Mouse (Mus musculus) spleen, embryonic (tissue): ENCODE measurements around the gene Nfatc4.

Experiments
- CTCF ChIA-PET: fragments of 350-600 bp; sonication (Branson Sonifier 250); formaldehyde crosslinking; loops from one replicate; lab custom pipeline; 2022; lab: Charles Lee

The Nfatc4 gene

DNA sequence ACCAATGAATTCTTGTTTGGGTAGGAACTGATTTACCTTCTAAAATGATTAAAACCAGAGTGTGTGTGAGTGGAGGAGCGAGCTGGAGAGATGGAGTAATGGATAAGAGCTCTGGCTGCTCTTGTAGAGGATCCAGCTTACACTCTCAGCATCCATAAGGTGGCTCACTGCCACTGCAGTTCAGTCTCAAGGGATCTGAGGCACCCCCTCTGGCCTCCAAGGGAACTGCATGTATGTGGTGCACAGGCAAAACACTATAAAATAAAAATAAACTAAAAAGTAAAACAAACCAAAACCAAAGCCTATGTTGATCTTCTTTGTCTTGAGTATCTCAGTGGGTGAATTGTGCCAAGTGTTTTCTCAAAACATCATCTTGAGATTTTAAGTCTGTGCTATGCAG lies 56.7 kb downstream of the Nfatc4 start:
- CTCF ChIA-PET = interaction anchor here (0.6 kb wide), 1 partner anchor 32 kb away, joined by 4 read pairs; no protein-coding TSS in a partner anchor

DNA sequence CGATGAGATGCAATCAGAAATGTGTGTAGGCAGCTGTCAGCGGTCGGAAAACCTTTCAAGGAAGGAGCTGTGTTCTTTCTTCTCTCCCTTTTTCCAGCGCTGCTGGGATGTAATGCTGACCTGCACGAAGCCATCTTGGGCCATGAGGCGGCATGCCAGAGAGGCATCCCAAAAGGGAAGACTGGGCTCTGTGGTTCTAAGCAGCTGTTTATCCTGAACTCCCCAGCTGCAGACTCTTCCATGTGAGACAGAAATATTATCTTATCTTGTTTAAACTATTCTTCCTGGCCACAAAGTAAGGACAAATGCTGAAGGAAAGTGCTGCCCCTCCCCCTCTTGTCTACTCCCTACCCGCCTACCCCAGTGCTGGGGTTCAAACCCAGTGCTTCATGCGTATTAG lies 58.0 kb downstream of the Nfatc4 start:
- CTCF ChIA-PET = interaction anchor here (0.9 kb wide), 1 partner anchor 38 kb away, joined by 10 read pairs; no protein-coding TSS in a partner anchor

DNA sequence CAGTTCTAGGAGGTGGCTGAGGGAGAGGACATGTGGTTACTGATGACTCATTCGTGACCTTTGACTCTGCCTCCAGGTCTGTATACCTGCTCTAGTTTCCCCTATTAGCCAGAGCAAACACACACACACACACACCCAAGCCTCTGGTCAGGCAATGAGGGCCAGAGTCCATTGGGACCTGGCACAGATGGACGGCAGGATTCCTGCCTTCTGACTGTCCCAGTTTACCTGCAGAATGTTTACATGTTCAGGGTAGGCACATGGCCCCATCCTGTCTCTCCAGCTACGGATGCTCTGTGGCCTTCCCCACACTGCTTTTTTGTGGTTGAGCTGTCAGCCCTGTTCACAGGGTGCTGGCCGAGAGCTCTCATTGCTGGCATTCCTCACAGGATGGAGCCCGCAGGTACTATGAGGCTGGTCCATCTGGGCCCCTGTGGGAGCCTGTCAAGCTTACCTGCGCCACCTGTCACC lies 59.3 kb downstream of the Nfatc4 start:
- CTCF ChIA-PET = interaction anchor here (0.9 to 1.0 kb wide), 3 partner anchors 17 to 37 kb away, joined by 3 to 10 read pairs (median 3); partner anchors contain the start of gene Sdr39u1

DNA sequence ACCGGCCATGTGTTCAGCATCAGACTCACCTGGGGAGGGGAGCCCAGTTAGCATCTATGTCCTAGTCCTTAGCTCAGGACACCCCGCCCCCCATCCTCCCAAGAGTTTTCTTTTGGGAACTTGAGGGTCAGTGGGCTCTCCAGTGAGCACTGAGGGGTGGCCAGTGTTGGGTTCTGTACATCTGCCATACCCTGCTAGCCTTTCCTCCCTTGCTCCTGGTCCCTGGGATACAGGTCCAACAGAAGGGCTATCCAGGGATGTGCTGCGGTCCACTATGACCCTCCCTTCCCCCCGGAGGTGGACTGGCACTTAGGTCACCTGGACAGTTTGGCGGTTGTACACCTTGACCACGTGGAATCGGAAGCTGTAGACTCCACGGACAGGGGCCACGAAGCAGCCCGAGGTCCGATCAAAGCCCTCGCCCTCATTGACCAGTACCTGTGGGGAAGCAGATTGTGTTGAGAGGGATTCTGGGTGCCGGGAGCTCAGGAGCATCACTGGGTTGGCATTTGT lies 60.3 kb downstream of the Nfatc4 start:
- CTCF ChIA-PET = interaction anchor here (1.0 kb wide), 1 partner anchor 16 kb away, joined by 3 read pairs; no protein-coding TSS in a partner anchor
